In genomic region chr5:37246138-37246910, GRCm38 (mm10) we compare ENCODE assay signal across 8 mouse cellular contexts. TPM values are rescaled to one million over a fixed set of nuclear protein-coding genes. Genes with fewer than 3 reads are reported as not detected.
DNase-seq lines count a peak whose midpoint lies in the region; ATAC-seq lines count a peak whose summit lies in the region.

No protein-coding gene starts in this region.

- no peak for DNase-seq in heart, adult 9 months (ENCODE audit: low spot score in 2 of 2)
- DNase-seq in MN1 (ENCODE audit: low spot score) = peak; percentile 76
- peak; percentile 36 for DNase-seq in limb, embryonic 11.5 days (ENCODE audit: low spot score)
- DNase-seq in retina, embryonic 14.5 days (ENCODE audit: low spot score) = peak; percentile 63
- no peak for DNase-seq in ovary, postnatal 36 days (ENCODE audit: low spot score)
- DNase-seq in ovary, adult 18-20 months (ENCODE audit: low spot score) = no peak

- H3K9me3 ChIP-seq in heart, embryonic 14.5 days (ENCODE audit: control insufficient read depth, low read length) = no peaks in the 10 kb centered on the region
- no peaks in the 10 kb centered on the region for H3K9me3 ChIP-seq in embryonic facial prominence, embryonic 15.5 days (replicated peaks)
- H3K9me3 ChIP-seq in limb, embryonic 11.5 days (ENCODE audit: control insufficient read depth, low read length) = no peaks in the 10 kb centered on the region

- peak overlapping the region; percentile 52 for H3K9ac ChIP-seq in heart, embryonic 14.5 days (ENCODE audit: low read length)
- H3K9ac ChIP-seq in embryonic facial prominence, embryonic 15.5 days = no peak overlapping the region
- H3K9ac ChIP-seq in limb, embryonic 11.5 days (ENCODE audit: low read length) = peak overlapping the region; percentile 54

- H3K4me2 ChIP-seq in heart, embryonic 14.5 days (ENCODE audit: low read length) = peak overlapping the region; percentile 70
- peak overlapping the region; percentile 79 for H3K4me2 ChIP-seq in embryonic facial prominence, embryonic 15.5 days (replicated peaks)
- H3K4me2 ChIP-seq in limb, embryonic 11.5 days (ENCODE audit: low read depth, severe bottlenecking) = peak overlapping the region; percentile 95

- no peak for ATAC-seq in heart, embryonic 14.5 days (ENCODE audit: insufficient number of reproducible peaks, insufficient read depth, low FRiP score, low read depth)
- ATAC-seq in embryonic facial prominence, embryonic 15.5 days (ENCODE audit: insufficient number of reproducible peaks, low FRiP score, low TSS enrichment, low read depth) = peak; percentile 30; the same call in 1 of the 2 replicates
- no peak for ATAC-seq in limb, embryonic 11.5 days (ENCODE audit: insufficient number of reproducible peaks, low FRiP score, low TSS enrichment, low read depth)

- no peaks in the 10 kb centered on the region for H3K36me3 ChIP-seq in heart, embryonic 14.5 days (ENCODE audit: control insufficient read depth, insufficient read depth, low read length)
- H3K36me3 ChIP-seq in embryonic facial prominence, embryonic 15.5 days = no peaks in the 10 kb centered on the region
- no peaks in the 10 kb centered on the region for H3K36me3 ChIP-seq in limb, embryonic 11.5 days (ENCODE audit: control insufficient read depth, insufficient read depth, low read length)

- H3K4me1 ChIP-seq in heart, embryonic 14.5 days (ENCODE audit: control insufficient read depth in 2 of 2, insufficient read depth in 2 of 2, low read length in 2 of 2) = peaks cover 3 to 12% of the 10 kb centered on the region in 2 experiments; a peak in 3 of 4 replicates
- H3K4me1 ChIP-seq in embryonic facial prominence, embryonic 15.5 days = peaks cover 28% of the 10 kb centered on the region
- H3K4me1 ChIP-seq in limb, embryonic 11.5 days (ENCODE audit: control insufficient read depth, insufficient read depth, low read length) = peaks cover 21% of the 10 kb centered on the region

- H3K4me3 ChIP-seq in heart, embryonic 14.5 days (ENCODE audit: control insufficient read depth in 1 of 2, insufficient read depth in 1 of 2, low read depth in 1 of 2, low read length in 2 of 2) = peak overlapping the region; percentile 44 to 46
- H3K4me3 ChIP-seq in embryonic facial prominence, embryonic 15.5 days (replicated peaks) = peak overlapping the region; percentile 53
- peak overlapping the region; percentile 65 for H3K4me3 ChIP-seq in limb, embryonic 11.5 days (ENCODE audit: low read depth, low read length)

- peak overlapping the region in 1 of 2 experiments; percentile 1; a peak in 1 of 4 replicates for H3K27ac ChIP-seq in heart, embryonic 14.5 days (replicated peaks in 1 of 2; ENCODE audit: control insufficient read depth in 1 of 2, insufficient read depth in 1 of 2, low read depth in 2 of 2, low read length in 2 of 2)
- no peak overlapping the region for H3K27ac ChIP-seq in embryonic facial prominence, embryonic 15.5 days (replicated peaks)
- no peak overlapping the region; the same call in 1 of the 2 replicates for H3K27ac ChIP-seq in limb, embryonic 11.5 days (replicated peaks; ENCODE audit: low read depth, low read length)

- peaks cover 70% of the 10 kb centered on the region for H3K27me3 ChIP-seq in heart, embryonic 14.5 days (ENCODE audit: control insufficient read depth, insufficient read depth, low read length)
- peaks cover 58% of the 10 kb centered on the region for H3K27me3 ChIP-seq in embryonic facial prominence, embryonic 15.5 days
- H3K27me3 ChIP-seq in limb, embryonic 11.5 days (ENCODE audit: control insufficient read depth, insufficient read depth, low read length) = peaks cover 21% of the 10 kb centered on the region

- WGBS in heart, embryonic 14.5 days = 1% methylated on average over 33 of the region's 37 CpGs
- WGBS in embryonic facial prominence, embryonic 15.5 days = under 1% methylated on average over 30 of the region's 37 CpGs
- WGBS in limb, embryonic 11.5 days = 1% methylated on average over 28 of the region's 37 CpGs

RNA-seq across cellular contexts. Expression of gene Crmp1, which starts 4.6 kb away (rescaled TPM):
- 8.2 and 8.5 TPM in 2 replicates for polyA plus RNA-seq in heart, embryonic 14.5 days (2014; fragmentation: Nextera tagmentation; extraction: Ambion mirVana)
- polyA plus RNA-seq in embryonic facial prominence, embryonic 15.5 days (2015; fragmentation: Nextera tagmentation; extraction: Ambion mirVana) = 15.9 and 18.5 TPM in 2 replicates
- 36.6 and 37.1 TPM in 2 replicates for polyA plus RNA-seq in limb, embryonic 11.5 days (2014; fragmentation: Nextera tagmentation; extraction: Ambion mirVana)

Comparison
In these comparisons a context has a peak if more than half of its experiments do, and no peak if none do; other contexts are left out.
1. DNase-seq: peak in MN1 (single experiment), limb, embryonic 11.5 days (single experiment) and retina, embryonic 14.5 days (single experiment); none in heart, adult 9 months (0 of 2), ovary, postnatal 36 days (single experiment) and ovary, adult 18-20 months (single experiment).
2. Peak in every context shown above with its lines, with median percentiles within 50 percentile points of each other: H3K4me2 ChIP-seq and H3K4me3 ChIP-seq.